Mouse (Mus musculus) C2C12 (cell line): Measurements from ENCODE around the gene Phtf2.

Experiments
- CTCF ChIP-seq: IDR thresholded peaks from one replicate; pipeline ENCODE4 v1.5.1; 2011; ENCODE audit not compliant: control insufficient read depth, insufficient read depth, insufficient read length
- MAX ChIP-seq: IDR thresholded peaks from one replicate; pipeline ENCODE4 v1.6.1; 2011; ENCODE audit warnings: mild to moderate bottlenecking, control low read depth
- MYOD1 ChIP-seq: IDR thresholded peaks from one replicate; pipeline ENCODE4 v1.6.1; 2011; ENCODE audit warnings: low read depth; ENCODE audit not compliant: control insufficient read depth, insufficient read length
- MYOG ChIP-seq: IDR thresholded peaks from one replicate; pipeline ENCODE4 v1.6.1; 2011; ENCODE audit not compliant: control insufficient read depth, insufficient read length; ENCODE audit errors: extremely low read depth
- USF1 ChIP-seq: IDR thresholded peaks from one replicate; pipeline ENCODE4 v1.6.1; 2011; ENCODE audit warnings: low read depth, mild to moderate bottlenecking, control low read depth, moderate library complexity

DNA sequence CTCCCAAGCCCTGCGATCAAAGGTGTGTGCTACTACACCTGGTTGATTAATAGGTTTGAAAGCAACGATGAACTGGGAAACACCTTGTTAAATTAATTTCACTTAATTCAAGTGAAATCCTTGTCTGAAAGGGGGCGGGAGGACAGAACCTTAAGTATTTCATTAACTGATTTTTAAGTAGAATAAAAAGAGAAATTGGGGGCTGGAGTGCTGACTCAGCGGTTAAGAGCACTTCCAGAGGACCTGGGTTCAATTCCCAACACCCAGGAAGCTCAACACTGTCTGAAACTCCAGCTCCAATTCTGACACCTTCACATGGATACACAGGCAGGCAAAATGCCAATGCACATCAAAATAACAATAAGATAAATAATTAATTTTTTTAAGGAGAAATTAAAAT lies 37.0 kb upstream of the Phtf2 start:
- TF ChIP-seq CTCF (no peak), MYOG (no peak), USF1 (no peak), MAX (no peak), MYOD1 (no peak)
